Mouse (Mus musculus) erythroid progenitor cell, adult 5-6 weeks (primary cell): ENCODE results near the gene Ftsj1. TPM values are rescaled to one million over a fixed set of nuclear protein-coding genes. Genes with fewer than 3 reads are reported as not detected.
A peak's percentile ranks its signal among the peaks of the same experiment; 100 is the strongest.

Source experiments
- ATAC-seq: replicated peaks from 2 replicates; pipeline ENCODE4 v1.8.0; 2016; ENCODE audit warnings: moderate number of reproducible peaks, mild to moderate bottlenecking, moderate TSS enrichment, inconsistent platforms; ENCODE audit not compliant: poor library complexity, low FRiP score, severe bottlenecking
- total RNA-seq, 2 experiments: library from RNA; stranded (forward) in 1 of 2; stranded (reverse) in 1 of 2; fragments of 150-400 nt in 1 of 2; fragments of 186-747, 209-891 nt in 1 of 2; gene quantifications; 2 replicates each; pipeline versions ENCODE4 v1.2.3 to v1.2.4; 2015 to 2017; ENCODE audit warnings: low replicate concordance in 2 of 2

Gene Ftsj1
- 26.8 and 42.9 TPM in 2 replicates for total RNA-seq (2015; ENCODE audit: low replicate concordance)
- total RNA-seq (2017; ENCODE audit: low replicate concordance): 23.7 and 25.0 TPM in 2 replicates

- ATAC-seq: peak; percentile 98
Measured at GRCm38 (mm10) chrX:8252334-8253285, at the start of gene Ftsj1. Ftsj1 (minus strand) TSS chrX:8252406.

GRCm38 (mm10) chrX:8288621-8289020 lies 36.4 kb upstream of the Ftsj1 start:
- no peak for ATAC-seq

DNA sequence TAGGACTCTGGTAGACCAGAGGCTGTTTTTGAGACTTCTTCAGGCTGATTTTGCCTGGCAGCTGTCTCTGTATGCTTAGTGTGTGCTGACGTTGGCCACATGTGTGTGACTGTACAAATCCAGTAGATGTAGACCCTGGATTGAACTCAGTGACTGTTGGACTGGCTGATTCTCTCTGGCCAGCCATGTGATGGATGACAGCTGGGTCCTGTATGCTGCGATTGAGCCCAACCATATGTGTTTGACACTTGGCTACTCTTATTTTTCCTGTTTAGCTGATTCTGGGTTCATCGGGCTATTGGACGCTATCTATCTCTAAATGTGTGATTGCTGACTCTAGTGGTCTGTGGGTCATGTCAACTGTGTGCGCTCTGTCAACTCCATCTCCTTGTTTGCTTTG lies 21.9 kb upstream of the Ftsj1 start:
- no peak for ATAC-seq

DNA sequence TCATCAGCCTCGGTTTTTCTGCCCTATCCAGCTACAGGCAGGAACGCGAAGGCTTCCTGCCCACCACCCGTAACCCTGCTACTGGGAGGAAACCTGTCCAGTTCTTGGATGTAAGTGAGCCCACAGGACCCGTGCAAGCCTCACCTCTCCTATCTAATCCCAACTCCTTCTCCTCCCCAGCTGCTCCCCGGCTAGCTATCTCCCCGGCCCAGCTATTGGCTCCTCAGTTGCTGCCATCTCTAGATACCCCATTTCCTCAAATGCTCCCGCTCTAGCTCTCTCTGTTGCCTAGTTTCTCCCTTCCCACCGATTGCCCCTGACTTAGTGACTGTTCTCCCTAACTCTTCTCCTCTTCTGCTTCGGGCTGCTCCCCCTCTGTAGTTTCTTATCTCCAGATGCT lies 19.8 kb upstream of the Ftsj1 start:
- ATAC-seq: peak; percentile 98

DNA sequence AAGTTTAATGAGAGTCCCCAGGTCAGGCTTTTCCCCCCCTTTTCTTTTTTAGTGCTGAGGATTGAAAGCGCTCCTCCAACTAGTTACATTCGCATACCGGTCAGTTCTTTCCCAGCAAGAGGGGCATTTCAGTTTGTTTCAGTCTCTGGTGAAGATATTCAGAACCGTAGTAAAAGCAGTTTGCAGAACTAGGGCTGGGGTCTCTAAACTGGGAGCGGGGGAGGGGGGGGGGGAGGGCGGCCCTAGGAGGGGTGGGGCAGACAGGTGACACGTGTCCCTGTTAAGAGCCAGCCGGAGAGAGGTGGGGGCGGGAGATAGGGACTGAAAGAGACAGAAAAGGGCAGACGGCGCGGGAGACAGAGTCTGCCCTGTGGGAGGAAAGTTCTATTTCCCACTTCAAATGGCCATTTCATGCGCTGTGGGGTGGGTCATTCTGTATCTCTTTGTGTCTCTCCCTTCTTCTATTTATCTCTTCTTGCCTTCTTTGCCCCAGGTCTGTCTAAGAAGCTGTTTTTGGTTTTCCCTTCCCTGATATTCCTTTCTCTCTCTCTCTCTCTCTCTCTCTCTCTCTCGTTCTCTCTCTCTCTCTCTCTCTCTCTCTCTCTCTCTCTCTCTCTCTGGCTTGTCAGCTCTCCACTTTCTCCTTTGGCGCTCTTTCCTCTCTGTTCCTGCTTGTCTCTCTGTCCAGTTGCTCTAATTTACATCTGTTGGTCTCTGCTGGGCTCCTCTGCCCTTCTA lies 19.0 kb upstream of the Ftsj1 start, which contains the start of gene Slc38a5:
Gene Slc38a5, plus strand, starts transcription at position 51 of the 738 bp plus-strand sequence.
- peak; percentile 61 for ATAC-seq

GRCm38 (mm10) chrX:8264222-8264621 lies 12.0 kb upstream of the Ftsj1 start:
- ATAC-seq: peak; percentile 97

GRCm38 (mm10) chrX:8263156-8263804 lies 11.1 kb upstream of the Ftsj1 start:
- 0 out of 2 replicates have a peak, but pooled peaks have one; percentile 65 for ATAC-seq

- ATAC-seq: no peak
Measured at GRCm38 (mm10) chrX:8259478-8259877, 7.3 kb upstream of the Ftsj1 start.

- no peak for ATAC-seq
Measured at GRCm38 (mm10) chrX:8255807-8256206, 3.6 kb upstream of the Ftsj1 start.

GRCm38 (mm10) chrX:8253711-8254110 lies 1.5 kb upstream of the Ftsj1 start:
- no peak for ATAC-seq

DNA sequence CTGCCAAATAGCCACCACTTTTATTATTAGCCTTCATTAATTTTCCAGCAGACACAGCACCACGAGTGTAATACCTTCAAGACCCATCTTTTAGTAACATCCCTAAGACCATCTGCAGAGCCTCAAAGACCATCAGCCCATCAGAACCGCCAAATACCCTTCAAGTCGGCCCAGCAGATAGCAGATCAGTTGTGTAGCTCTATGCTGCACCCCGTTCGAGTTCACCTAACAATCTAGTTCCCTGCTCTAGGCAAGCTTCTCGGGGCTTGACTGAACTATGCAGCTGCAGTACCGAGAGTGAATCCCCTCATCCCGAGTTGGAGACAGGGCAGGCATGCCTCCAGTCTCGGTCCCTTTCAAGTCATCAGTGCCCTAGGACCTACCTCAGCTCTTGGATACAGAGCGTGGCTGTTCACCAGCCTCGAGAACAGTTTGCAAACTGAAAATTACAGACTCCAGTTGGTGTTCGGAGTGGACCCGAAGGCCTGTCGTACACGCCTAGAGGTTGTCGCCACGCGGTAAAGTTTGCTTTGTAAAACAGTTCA lies 345 bp downstream of the Ftsj1 start:
- peak; percentile 53 for ATAC-seq

- no peak for ATAC-seq
Measured at GRCm38 (mm10) chrX:8248542-8249120, 3.6 kb downstream of the Ftsj1 start.

GRCm38 (mm10) chrX:8247680-8248079 lies 4.5 kb downstream of the Ftsj1 start:
- ATAC-seq: no peak

DNA sequence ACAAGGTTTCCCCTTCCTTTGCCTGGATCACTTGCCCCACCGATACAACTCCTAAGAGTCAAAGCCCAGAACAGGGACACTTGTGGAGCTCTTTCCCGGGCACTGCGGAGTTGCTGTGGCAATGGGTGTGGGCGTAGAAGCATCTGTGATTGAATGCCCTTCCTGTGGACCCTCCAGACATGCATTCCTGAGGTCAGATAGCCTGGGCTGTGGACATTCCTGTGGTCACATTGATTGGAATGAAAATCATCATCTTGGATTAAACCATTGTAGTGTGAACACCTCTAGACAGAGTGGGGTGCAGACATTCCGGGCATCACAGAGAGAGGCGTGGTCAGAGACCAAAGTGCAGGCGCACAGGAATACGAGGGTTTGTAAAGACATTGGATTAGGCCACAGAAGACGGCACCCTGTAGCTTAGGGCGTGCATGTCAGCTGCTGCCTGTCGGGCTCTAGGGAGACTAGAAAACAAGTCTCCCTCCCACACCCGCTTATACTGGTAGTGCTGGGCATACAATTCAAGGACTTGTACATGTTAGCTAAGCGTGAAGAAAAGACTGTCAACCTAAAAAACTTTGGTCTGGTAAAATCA lies 13.3 kb downstream of the Ftsj1 start:
- ATAC-seq: no peak

- no peak for ATAC-seq
Measured at GRCm38 (mm10) chrX:8236704-8237103, 15.5 kb downstream of the Ftsj1 start.

- 0 out of 2 replicates have a peak, but pooled peaks have one; percentile 25 for ATAC-seq
Measured at GRCm38 (mm10) chrX:8233602-8234001, 18.6 kb downstream of the Ftsj1 start.

GRCm38 (mm10) chrX:8230272-8230671 lies 21.9 kb downstream of the Ftsj1 start:
- 0 out of 2 replicates have a peak, but pooled peaks have one; percentile 61 for ATAC-seq

DNA sequence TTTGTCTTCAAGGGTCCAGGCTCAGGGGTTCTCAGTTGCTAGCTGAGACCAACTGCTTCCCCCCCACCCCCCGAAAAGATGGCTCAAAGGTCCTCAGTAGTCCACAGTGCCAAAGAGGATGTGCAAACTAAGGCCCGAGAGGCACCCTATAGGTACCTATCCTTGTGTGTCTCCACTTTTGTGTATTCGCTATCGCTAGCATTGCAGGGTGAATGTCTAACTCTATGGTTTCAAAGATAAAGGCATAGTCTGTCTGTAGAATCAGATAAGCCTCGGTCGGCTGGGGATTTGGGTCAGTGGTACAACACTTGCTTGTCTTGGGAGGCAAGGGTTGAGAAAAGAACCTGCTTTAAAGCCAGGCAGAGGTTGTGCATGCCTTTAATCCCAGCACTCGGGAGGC lies 28.7 kb downstream of the Ftsj1 start:
- ATAC-seq: no peak
